Mouse (Mus musculus): ENCODE data around the gene Unkl. TPM values are rescaled to one million over a fixed set of nuclear protein-coding genes. Genes with fewer than 3 reads are reported as not detected.

The Unkl gene
- polyA plus RNA-seq, 1 experiment from 2014 or later = 5.0 TPM

DNA sequence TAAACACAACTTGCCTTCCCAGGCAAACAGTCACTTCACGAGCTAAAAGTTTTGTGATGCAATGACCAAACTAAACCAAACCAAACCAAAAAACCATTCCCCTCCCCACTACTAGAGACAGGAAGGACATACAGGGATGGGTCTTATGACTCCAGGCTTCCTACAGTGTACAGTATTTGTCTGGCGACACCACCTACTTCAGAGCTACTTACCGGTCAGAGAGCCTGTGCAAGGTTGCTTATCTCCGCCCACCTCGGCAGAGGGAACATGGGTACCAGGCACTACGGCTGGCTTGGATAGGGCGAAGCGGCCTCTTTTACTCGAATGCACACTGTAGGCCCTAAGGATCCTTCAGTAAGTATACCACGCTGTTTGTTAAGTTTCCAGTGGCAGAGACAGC lies 84.1 kb downstream of the Unkl start:
- WGBS = 0% methylated on average over 10 of the region's 10 CpGs
- Histone ChIP-seq H3K4me2 (ENCODE audit: low read depth, low read length) (peak overlapping the region; percentile 94), H3K36me3 (replicated peaks; ENCODE audit: control insufficient read depth, insufficient read depth, low read depth, low read length) (peaks cover 7% of the 10 kb centered on the region), H3K4me1 (ENCODE audit: control insufficient read depth, insufficient read depth, low read length) (peaks cover 6% of the 10 kb centered on the region), H3K9ac (replicated peaks; ENCODE audit: low read length) (peak overlapping the region; percentile 100), H3K27ac (replicated peaks; ENCODE audit: low read depth, low read length) (peak overlapping the region; percentile 96), H3K27me3 (ENCODE audit: control insufficient read depth, insufficient read depth, low read length) (no peaks in the 10 kb centered on the region), H3K4me3 (ENCODE audit: low read depth, low read length) (peak overlapping the region; percentile 99), H3K9me3 (replicated peaks; ENCODE audit: control insufficient read depth, low read length) (no peaks in the 10 kb centered on the region)
- no peak for ATAC-seq (replicated peaks; ENCODE audit: insufficient number of reproducible peaks, low FRiP score, low TSS enrichment, low read depth)
- peak; percentile 40 for DNase-seq (ENCODE audit: low spot score)

DNA sequence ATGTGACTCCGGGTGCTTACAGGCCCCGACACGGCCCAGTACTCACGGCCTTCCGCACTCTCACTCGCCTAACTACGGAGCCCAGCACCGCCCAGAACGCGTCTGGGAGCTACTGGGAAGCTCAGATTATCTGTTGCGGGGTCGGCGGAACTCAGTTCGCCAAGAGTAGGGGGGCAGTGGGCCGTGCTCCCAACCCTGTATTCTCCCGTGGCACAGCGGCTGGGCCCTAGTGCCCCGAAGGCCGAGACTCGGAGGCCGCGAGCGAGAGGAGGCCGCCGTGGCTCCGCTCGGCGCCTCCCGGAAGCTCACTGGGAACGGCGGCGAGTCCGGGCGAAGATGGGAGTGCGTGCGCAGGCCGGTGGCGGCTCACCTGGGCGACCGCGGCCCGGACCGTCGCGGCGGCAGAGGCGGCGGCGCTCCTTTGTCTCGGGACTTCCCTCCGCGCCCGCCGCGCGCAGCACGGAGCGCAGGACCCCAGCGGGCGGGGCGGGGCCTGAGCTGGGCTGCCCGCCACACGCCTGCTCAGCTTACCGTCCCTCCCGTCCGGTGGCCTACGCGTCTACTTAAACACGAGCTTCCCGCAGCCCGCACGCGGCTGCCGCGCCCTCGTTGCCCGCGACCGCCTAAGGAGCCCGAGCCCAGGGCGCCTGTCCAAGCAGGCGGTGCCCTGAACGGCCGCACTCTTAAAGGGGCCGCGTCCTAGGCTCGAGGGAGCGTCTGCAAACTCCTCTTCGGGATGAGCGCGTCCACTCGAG lies 84.9 kb downstream of the Unkl start:
- Histone ChIP-seq H3K9ac (replicated peaks; ENCODE audit: low read length) (peak overlapping the region; percentile 100), H3K4me3 (ENCODE audit: low read depth, low read length) (peak overlapping the region; percentile 99), H3K36me3 (replicated peaks; ENCODE audit: control insufficient read depth, insufficient read depth, low read depth, low read length) (peaks cover 5% of the 10 kb centered on the region), H3K27me3 (ENCODE audit: control insufficient read depth, insufficient read depth, low read length) (no peaks in the 10 kb centered on the region), H3K27ac (replicated peaks; ENCODE audit: low read depth, low read length) (peak overlapping the region; percentile 96), H3K4me1 (ENCODE audit: control insufficient read depth, insufficient read depth, low read length) (peaks cover 6% of the 10 kb centered on the region), H3K4me2 (ENCODE audit: low read depth, low read length) (peak overlapping the region; percentile 94), H3K9me3 (replicated peaks; ENCODE audit: control insufficient read depth, low read length) (no peaks in the 10 kb centered on the region)
- peak; percentile 90 for ATAC-seq (replicated peaks; ENCODE audit: insufficient number of reproducible peaks, low FRiP score, low TSS enrichment, low read depth)
- WGBS = under 1% methylated on average over 86 of the region's 92 CpGs
- DNase-seq (ENCODE audit: low spot score) = peak; percentile 91

- under 1% methylated on average over 39 of the region's 45 CpGs for WGBS
- peak overlapping the region; percentile 37 for H3K4me2 ChIP-seq (ENCODE audit: low read depth, low read length)
- no peaks in the 10 kb centered on the region for H3K9me3 ChIP-seq (replicated peaks; ENCODE audit: control insufficient read depth, low read length)
- peak overlapping the region; percentile 100 for H3K9ac ChIP-seq (replicated peaks; ENCODE audit: low read length)
- ATAC-seq (replicated peaks; ENCODE audit: insufficient number of reproducible peaks, low FRiP score, low TSS enrichment, low read depth) (peak; percentile 84), DNase-seq (ENCODE audit: low spot score) (peak; percentile 96)
- H3K27me3 ChIP-seq (ENCODE audit: control insufficient read depth, insufficient read depth, low read length) = no peaks in the 10 kb centered on the region
- peaks cover 6% of the 10 kb centered on the region for H3K4me1 ChIP-seq (ENCODE audit: control insufficient read depth, insufficient read depth, low read length)
- H3K4me3 ChIP-seq (ENCODE audit: low read depth, low read length) = peak overlapping the region; percentile 99
- H3K27ac ChIP-seq (replicated peaks; ENCODE audit: low read depth, low read length) = peak overlapping the region; percentile 96
- peaks cover 2% of the 10 kb centered on the region for H3K36me3 ChIP-seq (replicated peaks; ENCODE audit: control insufficient read depth, insufficient read depth, low read depth, low read length)
Observed at GRCm38 (mm10) chr17:25273706-25274501, 85.7 kb downstream of the Unkl start.

GRCm38 (mm10) chr17:25274571-25275346 lies 86.6 kb downstream of the Unkl start, which contains the start of gene Ube2i:
Gene Ube2i (minus strand): TSS chr17:25274622.
- Histone ChIP-seq H3K36me3 (replicated peaks; ENCODE audit: control insufficient read depth, insufficient read depth, low read depth, low read length) (no peaks in the 10 kb centered on the region), H3K9me3 (replicated peaks; ENCODE audit: control insufficient read depth, low read length) (no peaks in the 10 kb centered on the region), H3K9ac (replicated peaks; ENCODE audit: low read length) (peak within 1 kb of the TSS; percentile 100), H3K27ac (replicated peaks; ENCODE audit: low read depth, low read length) (peak within 1 kb of the TSS; percentile 96), H3K27me3 (ENCODE audit: control insufficient read depth, insufficient read depth, low read length) (no peaks in the 10 kb centered on the region), H3K4me2 (ENCODE audit: low read depth, low read length) (peak within 1 kb of the TSS; percentile 37), H3K4me3 (ENCODE audit: low read depth, low read length) (peak within 1 kb of the TSS; percentile 99), H3K4me1 (ENCODE audit: control insufficient read depth, insufficient read depth, low read length) (peaks cover 6% of the 10 kb centered on the region)
- 84% methylated on average over 9 of the region's 9 CpGs for WGBS
- no peak for DNase-seq (ENCODE audit: low spot score)
- ATAC-seq (replicated peaks; ENCODE audit: insufficient number of reproducible peaks, low FRiP score, low TSS enrichment, low read depth) = no peak

- no peaks in the 10 kb centered on the region for H3K9me3 ChIP-seq (replicated peaks; ENCODE audit: control insufficient read depth, low read length)
- no peak for ATAC-seq (replicated peaks; ENCODE audit: insufficient number of reproducible peaks, low FRiP score, low TSS enrichment, low read depth)
- 93% methylated on average over 3 of the region's 3 CpGs for WGBS
Observed at GRCm38 (mm10) chr17:25275833-25276232, 87.6 kb downstream of the Unkl start.

GRCm38 (mm10) chr17:25282133-25282532 lies 93.9 kb downstream of the Unkl start:
- Histone ChIP-seq H3K4me2 (ENCODE audit: low read depth, low read length) (no peak overlapping the region), H3K9ac (replicated peaks; ENCODE audit: low read length) (no peak overlapping the region), H3K27ac (replicated peaks; ENCODE audit: low read depth, low read length) (no peak overlapping the region), H3K9me3 (replicated peaks; ENCODE audit: control insufficient read depth, low read length) (no peaks in the 10 kb centered on the region), H3K36me3 (replicated peaks; ENCODE audit: control insufficient read depth, insufficient read depth, low read depth, low read length) (no peaks in the 10 kb centered on the region), H3K4me3 (ENCODE audit: low read depth, low read length) (no peak overlapping the region), H3K4me1 (ENCODE audit: control insufficient read depth, insufficient read depth, low read length) (no peaks in the 10 kb centered on the region), H3K27me3 (ENCODE audit: control insufficient read depth, insufficient read depth, low read length) (no peaks in the 10 kb centered on the region)
- DNase-seq (ENCODE audit: low spot score) (no peak), ATAC-seq (replicated peaks; ENCODE audit: insufficient number of reproducible peaks, low FRiP score, low TSS enrichment, low read depth) (no peak)
- 38% methylated on average over 11 of the region's 11 CpGs for WGBS

More at GRCm38 (mm10) chr17:25275833-25276232, 87.6 kb downstream of the Unkl start:
- H3K4me1 ChIP-seq (ENCODE audit: control insufficient read depth, insufficient read depth, low read length) = peaks cover 6% of the 10 kb centered on the region; the same call in 1 of the 2 replicates
- H3K27me3 ChIP-seq (ENCODE audit: control insufficient read depth, insufficient read depth, low read length) = no peaks in the 10 kb centered on the region
- H3K27ac ChIP-seq (replicated peaks; ENCODE audit: low read depth, low read length) = no peak overlapping the region
- no peak overlapping the region for H3K9ac ChIP-seq (replicated peaks; ENCODE audit: low read length)
- H3K4me3 ChIP-seq (ENCODE audit: low read depth, low read length) = no peak overlapping the region
- H3K36me3 ChIP-seq (replicated peaks; ENCODE audit: control insufficient read depth, insufficient read depth, low read depth, low read length) = no peaks in the 10 kb centered on the region
- no peak overlapping the region for H3K4me2 ChIP-seq (ENCODE audit: low read depth, low read length)
- no peak for DNase-seq (ENCODE audit: low spot score)

Data from embryonic facial prominence, embryonic 11.5 days (tissue).